Mouse (Mus musculus) midbrain, embryonic 12.5 days (tissue): ENCODE data around the gene Rnf144a. TPM values are rescaled to one million over a fixed set of nuclear protein-coding genes. Genes with fewer than 3 reads are reported as not detected.

Experiments
- ATAC-seq: fragments of 200-750 bp; cut with Nextera tagmentation; 2 replicates; pipeline ENCODE4 v1.8.0; 2017; ENCODE audit warnings: low read depth, moderate TSS enrichment, moderate library complexity; ENCODE audit not compliant: low FRiP score
- H3K27ac ChIP-seq: fragments of 300-500 bp; sonication (generic); replicated peaks from 2 replicates; pipeline ENCODE4 v1.5.1; 2016; ENCODE audit warnings: mild to moderate bottlenecking
- H3K27me3 ChIP-seq: fragments of 300-500 bp; sonication (generic); 2 replicates; pipeline ENCODE4 v1.6.1; 2016; ENCODE audit warnings: mild to moderate bottlenecking
- H3K36me3 ChIP-seq: fragments of 300-500 bp; sonication (generic); 2 replicates; pipeline ENCODE4 v1.6.1; 2016
- H3K4me1 ChIP-seq: fragments of 300-500 bp; sonication (generic); 2 replicates; pipeline ENCODE4 v1.6.1; 2016
- H3K4me2 ChIP-seq: fragments of 300-500 bp; sonication (generic); replicated peaks from 2 replicates; pipeline ENCODE4 v1.6.1; 2016; ENCODE audit warnings: mild to moderate bottlenecking, moderate library complexity
- H3K4me3 ChIP-seq: fragments of 300-500 bp; sonication (generic); 2 replicates; pipeline ENCODE4 v1.5.1; 2016; ENCODE audit warnings: mild to moderate bottlenecking
- H3K9ac ChIP-seq: fragments of 300-500 bp; sonication (generic); replicated peaks from 2 replicates; pipeline ENCODE4 v1.6.1; 2016; ENCODE audit warnings: mild to moderate bottlenecking, moderate library complexity
- H3K9me3 ChIP-seq: fragments of 300-500 bp; sonication (generic); 2 replicates; pipeline ENCODE4 v1.6.1; 2016; ENCODE audit warnings: mild to moderate bottlenecking
- whole genome bisulfite sequencing: fragments of 180-500 bp; shearing (Covaris S2); methylation state at CpG from one replicate; pipeline ENCODE4 v1.1.7; 2016; 5-methylcytosine and 5-hydroxymethylcytosine counted together
- polyA plus RNA-seq: library from polyadenylated mRNA; unstranded; fragments of >200 nt; fragmentation: Nextera tagmentation; extraction: Ambion mirVana; gene quantifications from 2 replicates; pipeline ENCODE4 v1.2.1, GENCODE M21; 2016

Gene Rnf144a
- polyA plus RNA-seq, 1 experiment from 2014 or later: 43.4 TPM

DNA sequence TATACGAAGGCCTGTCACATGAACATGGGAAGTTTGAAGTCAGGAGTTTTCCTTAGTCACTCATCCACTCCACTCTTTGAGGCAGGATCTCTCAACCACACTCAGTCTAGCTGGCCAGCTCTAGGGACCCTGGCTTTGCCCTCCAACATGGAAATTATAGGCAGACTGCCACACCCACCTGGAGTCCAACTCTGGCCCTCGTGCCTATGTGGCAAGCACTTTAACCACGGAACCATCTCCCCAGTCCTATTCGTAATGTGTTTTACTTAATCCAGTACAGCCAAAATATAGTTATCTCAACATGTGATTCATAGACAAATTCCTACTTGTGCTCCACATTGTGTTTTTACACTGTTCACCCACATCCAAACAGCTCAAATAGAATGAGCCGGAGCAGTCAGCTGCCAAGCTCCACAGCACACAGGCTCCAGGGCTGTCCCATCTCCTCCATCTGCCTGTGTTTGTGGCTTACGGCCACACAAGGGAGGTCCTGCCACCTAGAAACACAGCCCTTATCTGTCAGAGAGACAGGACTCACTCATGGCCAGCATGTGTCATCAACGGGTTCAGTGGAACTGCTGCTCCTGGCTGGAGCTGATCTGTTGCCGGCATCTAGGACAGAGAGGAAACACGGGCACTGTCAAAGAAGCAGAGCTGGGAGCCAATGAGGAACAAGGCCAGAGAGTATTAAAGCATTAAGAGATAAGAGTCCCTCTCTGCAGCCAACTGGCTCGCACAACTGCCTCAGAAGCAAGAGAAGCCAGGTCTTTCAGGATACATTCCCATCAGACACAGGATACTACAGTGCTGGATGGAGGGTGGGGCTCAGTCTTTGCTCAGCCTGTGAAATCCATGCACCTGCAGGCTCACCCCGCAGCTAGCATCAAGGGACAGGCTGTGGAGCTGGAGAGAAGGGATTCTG is 10.0 kb downstream of the Rnf144a start:
- Histone ChIP-seq H3K4me1 (peaks cover 7% of the 10 kb centered on the region), H3K36me3 (peaks cover 39% of the 10 kb centered on the region), H3K4me2 (no peak overlapping the region), H3K9ac (no peak overlapping the region), H3K9me3 (no peaks in the 10 kb centered on the region), H3K27me3 (no peaks in the 10 kb centered on the region), H3K27ac (no peak overlapping the region), H3K4me3 (no peak overlapping the region)
- no peak for ATAC-seq
- 88% methylated on average over 11 of the region's 11 CpGs for WGBS

DNA sequence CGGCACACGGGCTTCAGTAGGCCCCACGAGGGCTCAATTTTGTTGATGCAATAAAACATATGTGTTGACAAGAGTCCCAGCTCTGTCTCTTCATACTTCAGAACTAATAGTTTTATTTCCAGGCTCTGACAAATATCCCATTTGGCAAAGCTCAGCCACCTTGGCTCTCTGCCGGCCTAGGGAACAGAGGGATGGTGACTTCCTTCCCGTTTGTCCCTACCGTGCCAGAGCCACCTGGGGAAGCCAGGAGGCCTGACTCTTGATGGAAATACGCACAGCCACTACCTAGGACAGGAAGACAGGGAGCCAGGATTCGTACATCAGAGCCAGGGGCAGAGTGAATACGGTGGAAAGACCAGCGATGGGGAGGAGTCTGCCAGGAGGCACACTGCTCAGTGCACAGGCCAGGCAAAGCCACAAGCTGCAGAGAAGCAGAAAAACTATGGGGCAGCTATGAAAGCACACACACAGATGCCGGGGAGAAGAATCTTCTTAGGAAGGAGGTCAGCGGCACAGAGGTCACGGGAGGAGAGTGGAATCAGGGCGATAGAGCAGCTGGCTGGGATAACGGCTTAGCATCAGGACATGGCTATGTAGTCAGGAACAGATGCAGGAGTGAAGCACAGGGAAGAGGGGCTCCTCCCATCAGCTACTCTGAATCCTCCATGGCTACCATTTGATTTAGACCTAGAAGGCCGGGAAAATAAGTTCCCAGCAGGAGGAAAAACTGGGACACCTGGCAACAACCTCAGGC is 11.5 kb downstream of the Rnf144a start:
- H3K4me1 ChIP-seq: no peaks in the 10 kb centered on the region
- no peaks in the 10 kb centered on the region for H3K9me3 ChIP-seq
- ATAC-seq: no peak
- H3K9ac ChIP-seq: no peak overlapping the region
- no peaks in the 10 kb centered on the region for H3K27me3 ChIP-seq
- no peak overlapping the region for H3K4me2 ChIP-seq
- 87% methylated on average over 16 of the region's 16 CpGs for WGBS
- no peak overlapping the region for H3K27ac ChIP-seq
- H3K36me3 ChIP-seq: peaks cover 33% of the 10 kb centered on the region
- no peak overlapping the region for H3K4me3 ChIP-seq

DNA sequence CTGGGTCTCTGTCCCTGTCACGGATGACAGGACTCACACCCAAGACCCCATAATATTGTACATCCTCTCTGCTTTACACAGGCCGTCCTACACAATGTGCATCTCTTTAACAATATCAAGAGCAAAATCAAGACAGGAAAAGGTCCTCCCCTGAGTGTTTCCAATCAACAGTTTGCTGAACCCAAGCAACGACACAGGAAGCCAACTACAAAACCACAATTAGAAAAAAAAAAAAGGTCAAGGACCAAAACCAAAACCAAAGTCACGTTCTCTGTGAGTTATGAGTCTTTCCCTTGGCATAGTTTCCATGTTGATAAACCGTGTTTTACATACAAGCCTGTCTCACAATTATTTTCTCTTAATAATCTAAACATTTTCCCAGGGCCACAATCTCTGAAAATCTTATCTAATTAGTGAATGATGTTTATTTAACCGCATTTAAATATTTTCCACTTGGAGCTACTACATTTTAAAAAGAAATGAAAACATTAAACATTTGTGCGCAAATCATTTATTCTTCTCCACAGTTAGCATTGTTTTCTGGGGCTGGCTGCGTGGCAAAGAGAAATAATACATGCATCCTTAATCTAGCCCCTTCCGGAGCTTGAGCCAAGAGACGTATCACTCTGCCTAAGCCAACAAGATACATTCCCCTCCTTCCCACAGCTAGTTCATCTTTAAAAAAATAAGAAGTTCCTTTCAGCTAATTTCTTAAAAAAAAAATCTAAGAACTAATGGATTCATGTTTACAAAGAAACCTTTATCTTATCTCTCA is 13.2 kb downstream of the Rnf144a start:
- no peak overlapping the region for H3K9ac ChIP-seq
- no peaks in the 10 kb centered on the region for H3K9me3 ChIP-seq
- H3K4me3 ChIP-seq: no peak overlapping the region
- H3K36me3 ChIP-seq: peaks cover 28% of the 10 kb centered on the region
- 86% methylated on average over 10 of the region's 10 CpGs for WGBS
- ATAC-seq: no peak
- H3K4me1 ChIP-seq: no peaks in the 10 kb centered on the region
- H3K27me3 ChIP-seq: no peaks in the 10 kb centered on the region
- no peak overlapping the region for H3K27ac ChIP-seq
- no peak overlapping the region for H3K4me2 ChIP-seq

DNA sequence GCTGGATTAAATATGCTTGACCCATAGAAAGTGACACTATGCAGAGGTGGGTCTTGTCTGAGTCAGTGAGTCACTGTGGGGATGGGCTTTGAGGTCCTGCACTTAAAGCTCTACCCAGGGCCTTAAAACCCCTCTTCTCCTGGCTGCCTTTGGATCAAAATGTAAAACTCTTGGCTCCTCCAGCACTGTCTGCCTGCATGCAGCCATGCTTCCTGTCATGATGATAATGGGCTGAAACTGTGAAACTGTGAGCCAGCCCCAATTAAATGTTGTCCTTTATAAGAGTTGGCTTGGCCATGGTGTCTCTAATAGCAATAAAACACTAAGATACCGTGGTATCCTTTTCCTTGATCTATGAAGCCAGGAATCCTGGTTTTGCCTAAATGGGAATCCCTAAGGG is 13.8 kb downstream of the Rnf144a start:
- 86% methylated on average over 1 of the region's 1 CpGs for WGBS

DNA sequence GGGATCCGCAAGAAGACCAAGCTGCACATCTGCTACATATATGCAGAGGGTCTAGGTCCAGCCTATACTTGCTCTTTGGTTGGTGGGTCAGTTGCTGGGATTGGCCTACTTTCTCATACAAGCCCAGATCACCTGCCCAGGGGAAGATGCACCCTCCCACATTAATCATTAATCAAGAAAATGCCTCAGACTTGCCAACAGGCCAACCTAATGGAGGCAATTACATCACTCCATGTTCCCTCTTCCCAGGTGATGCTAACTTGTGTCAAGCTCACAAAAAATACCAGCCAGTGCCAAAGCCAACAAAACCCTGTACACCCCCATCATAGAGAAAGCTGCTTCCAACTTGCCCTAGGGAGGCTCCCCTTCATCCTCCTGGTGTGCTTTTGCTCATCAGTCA is 14.3 kb downstream of the Rnf144a start:
- no peak for ATAC-seq
- no peaks in the 10 kb centered on the region for H3K27me3 ChIP-seq
- no peak overlapping the region for H3K4me3 ChIP-seq
- H3K27ac ChIP-seq: no peak overlapping the region
- H3K4me2 ChIP-seq: no peak overlapping the region
- no peak overlapping the region for H3K9ac ChIP-seq
- H3K4me1 ChIP-seq: peaks cover under 1% of the 10 kb centered on the region; the same call in 1 of the 2 replicates
- H3K9me3 ChIP-seq: no peaks in the 10 kb centered on the region
- 100% methylated on average over 1 of the region's 1 CpGs for WGBS
- H3K36me3 ChIP-seq: peaks cover 28% of the 10 kb centered on the region

More for the DNA sequence above, 13.8 kb downstream of the Rnf144a start:
- H3K9ac ChIP-seq: no peak overlapping the region
- H3K27ac ChIP-seq: no peak overlapping the region
- ATAC-seq: no peak
- H3K4me3 ChIP-seq: no peak overlapping the region
- no peaks in the 10 kb centered on the region for H3K9me3 ChIP-seq
- peaks cover 28% of the 10 kb centered on the region for H3K36me3 ChIP-seq
- H3K4me2 ChIP-seq: no peak overlapping the region
- H3K27me3 ChIP-seq: no peaks in the 10 kb centered on the region
- H3K4me1 ChIP-seq: no peaks in the 10 kb centered on the region

DNA sequence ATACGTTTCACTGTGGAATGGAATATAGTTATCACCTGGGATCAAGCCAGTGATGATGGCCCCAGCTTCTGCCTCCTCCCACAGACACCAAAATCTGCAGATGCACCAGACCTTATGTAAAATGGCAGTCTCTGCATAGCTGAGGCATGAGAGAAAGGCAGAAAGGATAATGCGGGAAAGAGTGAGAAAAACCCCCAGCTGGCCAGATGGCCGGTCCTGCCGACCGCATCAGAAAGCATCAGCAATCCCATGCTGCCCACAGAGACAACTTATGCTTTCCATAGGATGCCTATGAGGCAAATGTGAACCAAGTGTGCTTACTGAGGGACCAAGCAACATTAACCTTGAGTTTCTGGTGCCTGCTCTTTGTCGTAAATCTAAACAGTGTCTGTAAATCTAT is 15.7 kb downstream of the Rnf144a start:
- 89% methylated on average over 6 of the region's 6 CpGs for WGBS
- ATAC-seq: no peak

DNA sequence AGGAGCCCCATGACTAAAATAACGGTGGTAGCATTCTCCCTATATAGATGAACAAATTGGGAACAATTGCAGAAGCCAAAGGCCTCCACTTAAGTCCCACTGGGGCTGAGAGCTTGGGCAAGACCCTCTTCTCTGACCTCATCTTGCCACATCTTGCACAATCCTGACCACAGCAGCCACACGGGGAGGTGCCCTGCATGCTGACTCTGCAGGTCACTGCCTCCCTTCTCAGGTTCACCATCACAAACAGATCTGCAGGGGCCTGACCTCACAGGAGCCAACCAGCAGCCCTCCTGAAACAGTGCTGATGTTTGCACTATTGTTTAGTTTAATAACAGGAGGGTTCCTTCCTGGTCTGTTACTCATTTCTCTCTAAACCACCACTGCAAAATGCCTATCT is 16.5 kb downstream of the Rnf144a start:
- Histone ChIP-seq H3K4me1 (peaks cover 22% of the 10 kb centered on the region), H3K27ac (no peak overlapping the region), H3K4me2 (no peak overlapping the region), H3K4me3 (no peak overlapping the region), H3K36me3 (peaks cover 12% of the 10 kb centered on the region), H3K9me3 (no peaks in the 10 kb centered on the region), H3K9ac (no peak overlapping the region), H3K27me3 (no peaks in the 10 kb centered on the region)
- WGBS: 71% methylated on average over 2 of the region's 2 CpGs
- no peak for ATAC-seq

More for the DNA sequence above, 15.7 kb downstream of the Rnf144a start:
- peaks cover 19% of the 10 kb centered on the region for H3K36me3 ChIP-seq
- no peak overlapping the region for H3K27ac ChIP-seq
- no peak overlapping the region for H3K9ac ChIP-seq
- H3K4me1 ChIP-seq: peaks cover 15% of the 10 kb centered on the region
- no peaks in the 10 kb centered on the region for H3K27me3 ChIP-seq
- H3K4me2 ChIP-seq: no peak overlapping the region
- no peaks in the 10 kb centered on the region for H3K9me3 ChIP-seq
- no peak overlapping the region for H3K4me3 ChIP-seq

DNA sequence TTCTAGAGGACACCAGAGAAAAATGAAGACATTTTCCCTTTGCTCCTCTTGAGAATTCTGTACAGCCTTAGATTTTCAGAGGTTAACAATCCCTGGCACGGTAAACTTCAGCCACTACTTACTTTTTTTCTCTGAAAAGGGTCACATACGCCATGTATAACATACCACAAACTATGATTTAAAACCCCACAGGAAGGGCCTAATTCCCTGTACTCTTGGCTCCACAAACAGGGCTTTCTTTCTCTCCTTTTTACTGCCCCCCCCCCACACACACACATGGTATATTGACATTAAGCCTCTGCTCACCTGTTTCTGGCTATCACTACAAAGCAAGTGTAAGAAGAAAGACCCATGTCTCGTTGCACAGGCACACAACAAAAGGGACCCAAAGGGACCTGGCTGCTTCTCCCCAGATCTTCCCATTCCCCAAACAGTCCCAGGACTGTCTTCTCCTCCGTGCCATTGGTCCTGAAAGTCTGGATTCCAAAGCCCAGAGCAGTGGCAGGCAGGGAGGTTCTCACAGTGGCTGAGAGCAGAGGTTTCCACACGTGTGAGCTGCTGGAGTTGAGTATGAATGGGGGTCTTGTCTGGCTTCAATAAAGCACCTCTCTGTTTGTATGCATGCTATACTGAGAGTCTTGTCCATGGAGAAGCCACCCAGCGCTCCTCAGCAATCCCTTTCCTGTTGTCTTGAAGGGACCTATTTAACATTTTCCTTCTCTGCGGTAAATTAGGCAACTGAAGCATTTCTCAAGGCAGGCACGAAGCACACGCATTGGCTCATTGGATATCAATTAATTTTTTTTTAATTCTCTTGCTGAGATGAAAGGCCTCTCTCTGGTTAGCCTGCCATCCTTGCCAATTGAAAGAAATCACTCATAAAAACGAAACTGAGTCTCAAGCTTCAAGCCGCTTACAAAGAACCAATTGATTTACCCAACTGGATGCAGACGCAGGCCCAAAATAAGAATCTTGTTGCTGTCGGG is 20.3 kb downstream of the Rnf144a start:
- no peak for ATAC-seq
- no peak overlapping the region for H3K4me2 ChIP-seq
- no peak overlapping the region for H3K4me3 ChIP-seq
- 74% methylated on average over 13 of the region's 13 CpGs for WGBS
- H3K9me3 ChIP-seq: no peaks in the 10 kb centered on the region
- no peaks in the 10 kb centered on the region for H3K36me3 ChIP-seq
- H3K27me3 ChIP-seq: no peaks in the 10 kb centered on the region
- no peak overlapping the region for H3K9ac ChIP-seq
- H3K27ac ChIP-seq: 0 out of 2 replicates have a peak overlapping the region, but pooled peaks have one; percentile 39
- peaks cover 25% of the 10 kb centered on the region for H3K4me1 ChIP-seq

DNA sequence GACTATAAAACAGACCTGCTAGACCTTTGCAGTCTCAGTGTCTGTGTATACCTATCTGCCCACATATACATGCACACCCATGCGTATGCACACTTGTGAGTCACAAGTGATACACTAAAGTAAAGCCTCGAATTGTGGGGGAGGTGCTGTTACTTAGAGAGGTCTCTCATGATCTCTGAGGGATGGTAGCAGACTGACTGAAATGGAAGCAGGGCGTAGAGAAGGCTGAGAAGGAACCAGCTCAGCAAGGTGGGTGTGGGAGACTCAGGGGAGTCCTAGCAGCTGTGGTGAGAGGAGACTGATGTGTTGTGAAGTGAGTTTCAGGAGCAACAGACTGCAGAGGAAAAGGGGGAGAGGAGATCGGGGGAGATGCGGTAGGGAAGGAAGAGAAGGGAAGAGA is 21.8 kb downstream of the Rnf144a start:
- Histone ChIP-seq H3K9ac (no peak overlapping the region), H3K27me3 (no peaks in the 10 kb centered on the region), H3K36me3 (peaks cover 14% of the 10 kb centered on the region), H3K9me3 (no peaks in the 10 kb centered on the region), H3K4me2 (no peak overlapping the region), H3K4me3 (no peak overlapping the region), H3K4me1 (peaks cover 25% of the 10 kb centered on the region), H3K27ac (no peak overlapping the region)
- 90% methylated on average over 5 of the region's 5 CpGs for WGBS
- ATAC-seq: no peak

DNA sequence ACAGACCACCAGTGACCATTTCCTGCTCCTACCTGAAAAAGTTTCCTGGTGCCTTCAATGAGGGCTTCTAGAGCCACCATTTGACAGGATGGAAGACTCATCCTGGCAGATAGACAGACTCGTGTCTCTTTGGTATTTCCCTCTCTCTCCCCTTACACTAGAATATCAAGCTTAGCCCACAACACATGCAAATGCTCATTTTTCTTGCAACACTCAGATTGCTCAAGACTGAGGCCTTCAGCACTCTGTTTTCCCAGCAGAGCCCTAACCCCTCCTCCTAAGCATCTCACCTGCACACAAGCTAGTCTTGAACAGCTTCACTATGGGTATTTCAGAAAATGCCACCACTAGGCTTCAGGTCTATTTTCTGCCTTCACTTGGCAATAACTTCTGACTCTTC is 23.9 kb downstream of the Rnf144a start:
- ATAC-seq: no peak
- H3K4me3 ChIP-seq: no peak overlapping the region
- no peaks in the 10 kb centered on the region for H3K27me3 ChIP-seq
- no peak overlapping the region for H3K4me2 ChIP-seq
- WGBS: 82% methylated on average over 1 of the region's 1 CpGs
- no peak overlapping the region for H3K9ac ChIP-seq
- peaks cover 36% of the 10 kb centered on the region for H3K36me3 ChIP-seq
- H3K9me3 ChIP-seq: no peaks in the 10 kb centered on the region
- no peak overlapping the region for H3K27ac ChIP-seq
- peaks cover 25% of the 10 kb centered on the region for H3K4me1 ChIP-seq

DNA sequence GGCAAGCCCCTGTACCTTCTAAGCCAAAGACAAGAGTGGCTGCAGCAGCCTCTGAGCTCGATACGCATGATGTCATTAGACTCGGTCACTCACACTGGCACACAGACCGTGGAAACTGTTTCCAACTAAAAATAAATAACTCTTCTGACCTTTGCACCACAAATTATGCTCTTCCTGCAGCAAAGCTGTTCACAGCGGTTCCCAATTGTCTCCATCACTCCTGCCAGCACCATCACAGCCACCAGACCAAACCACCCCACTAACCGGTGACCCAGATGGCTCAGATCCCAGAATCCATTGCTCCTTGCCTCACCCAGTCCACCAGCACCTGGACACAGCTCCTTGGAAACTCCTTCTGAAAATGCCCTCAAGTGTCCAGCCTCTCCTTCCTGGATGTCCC is 27.5 kb downstream of the Rnf144a start:
- H3K27me3 ChIP-seq: no peaks in the 10 kb centered on the region
- no peak overlapping the region for H3K4me2 ChIP-seq
- H3K27ac ChIP-seq: no peak overlapping the region
- no peak overlapping the region for H3K9ac ChIP-seq
- H3K4me1 ChIP-seq: no peaks in the 10 kb centered on the region
- no peak overlapping the region for H3K4me3 ChIP-seq
- H3K9me3 ChIP-seq: no peaks in the 10 kb centered on the region
- no peak for ATAC-seq
- H3K36me3 ChIP-seq: peaks cover 64% of the 10 kb centered on the region
- 76% methylated on average over 6 of the region's 6 CpGs for WGBS
